Mouse (Mus musculus): ENCODE data around the gene Dmpk. TPM values are rescaled to one million over a fixed set of nuclear protein-coding genes. Genes with fewer than 3 reads are reported as not detected.

Dmpk gene
- total and polyA plus RNA-seq, 2 experiments from 2014 or later, result 5.6 to 27.8 TPM

- DNase-seq (ENCODE audit: low spot score) (no peak), ATAC-seq (no peak)
- H3K4me2 ChIP-seq (ENCODE audit: low read depth, low read length), result no peak overlapping the region
- TF ChIP-seq CTCF (IDR thresholded peaks at IDR 0.05; ENCODE audit: low read depth), result no peak
- H3K9ac ChIP-seq (replicated peaks; ENCODE audit: low read length), result no peak overlapping the region
- 85% methylated on average over 15 of the region's 15 CpGs for WGBS
- no peak overlapping the region for H3K27ac ChIP-seq
- no peaks in the 10 kb centered on the region for H3K9me3 ChIP-seq (ENCODE audit: low read length)
- H3K4me1 ChIP-seq (ENCODE audit: insufficient read depth, low read length), result no peaks in the 10 kb centered on the region
- H3K4me3 ChIP-seq (ENCODE audit: low read length), result no peak overlapping the region
- H3K27me3 ChIP-seq (ENCODE audit: insufficient read depth, low read length), result no peaks in the 10 kb centered on the region
- peaks cover 35% of the 10 kb centered on the region for H3K36me3 ChIP-seq (ENCODE audit: insufficient read depth, low read length)
These were observed 31.1 kb upstream of the Dmpk start for GRCm38 (mm10) chr7:19052345-19053135.

GRCm38 (mm10) chr7:19053136-19053532, 30.5 kb upstream of the Dmpk start:
- no peak for TF ChIP-seq CTCF (IDR thresholded peaks at IDR 0.05; ENCODE audit: low read depth)
- peaks cover 29% of the 10 kb centered on the region for H3K36me3 ChIP-seq (ENCODE audit: insufficient read depth, low read length)
- H3K4me1 ChIP-seq (ENCODE audit: insufficient read depth, low read length), result no peaks in the 10 kb centered on the region
- ATAC-seq (no peak), DNase-seq (ENCODE audit: low spot score) (no peak)
- H3K27ac ChIP-seq, result no peak overlapping the region
- no peaks in the 10 kb centered on the region for H3K9me3 ChIP-seq (ENCODE audit: low read length)
- WGBS, result 94% methylated on average over 7 of the region's 7 CpGs
- no peak overlapping the region for H3K4me3 ChIP-seq (ENCODE audit: low read length)
- H3K27me3 ChIP-seq (ENCODE audit: insufficient read depth, low read length), result no peaks in the 10 kb centered on the region
- H3K9ac ChIP-seq (replicated peaks; ENCODE audit: low read length), result no peak overlapping the region
- H3K4me2 ChIP-seq (ENCODE audit: low read depth, low read length), result no peak overlapping the region

- Histone ChIP-seq H3K4me2 (ENCODE audit: low read depth, low read length) (peak within 1 kb of the TSS; percentile 50), H3K9me3 (ENCODE audit: low read length) (no peaks in the 10 kb centered on the region), H3K4me3 (ENCODE audit: low read length) (0 out of 2 replicates have a peak within 1 kb of the TSS, but pooled peaks have one; percentile 7), H3K9ac (replicated peaks; ENCODE audit: low read length) (peak within 1 kb of the TSS; percentile 22; the same call in 1 of the 2 replicates), H3K27ac (no peak within 1 kb of the TSS), H3K4me1 (ENCODE audit: insufficient read depth, low read length) (no peaks in the 10 kb centered on the region), H3K36me3 (ENCODE audit: insufficient read depth, low read length) (peaks cover 18% of the 10 kb centered on the region), H3K27me3 (ENCODE audit: insufficient read depth, low read length) (no peaks in the 10 kb centered on the region)
- peak; percentile 83 for ATAC-seq
- 26% methylated on average over 32 of the region's 33 CpGs for WGBS
- peak; percentile 83 for TF ChIP-seq CTCF (IDR thresholded peaks at IDR 0.05; ENCODE audit: low read depth)
- peak; percentile 87 for DNase-seq (ENCODE audit: low spot score)
These were observed 29.4 kb upstream of the Dmpk start, which contains the start of gene Rsph6a for GRCm38 (mm10) chr7:19054047-19054776. TSS of gene Rsph6a (plus strand) at chr7:19054690.

- peak; percentile 43 for ATAC-seq
- H3K9ac ChIP-seq (replicated peaks; ENCODE audit: low read length), result peak overlapping the region; percentile 22; the same call in 1 of the 2 replicates
These were observed 28.9 kb upstream of the Dmpk start for GRCm38 (mm10) chr7:19054777-19055076.

GRCm38 (mm10) chr7:19055108-19055507, 28.5 kb upstream of the Dmpk start:
- H3K27ac ChIP-seq, result no peak overlapping the region
- 92% methylated on average over 8 of the region's 8 CpGs for WGBS
- H3K4me1 ChIP-seq (ENCODE audit: insufficient read depth, low read length), result no peaks in the 10 kb centered on the region
- no peak overlapping the region for H3K4me2 ChIP-seq (ENCODE audit: low read depth, low read length)
- H3K9me3 ChIP-seq (ENCODE audit: low read length), result no peaks in the 10 kb centered on the region
- DNase-seq (ENCODE audit: low spot score), result no peak
- no peaks in the 10 kb centered on the region for H3K27me3 ChIP-seq (ENCODE audit: insufficient read depth, low read length)
- no peak for TF ChIP-seq CTCF (IDR thresholded peaks at IDR 0.05; ENCODE audit: low read depth)
- H3K4me3 ChIP-seq (ENCODE audit: low read length), result no peak overlapping the region
- no peak for ATAC-seq
- no peak overlapping the region for H3K9ac ChIP-seq (replicated peaks; ENCODE audit: low read length)
- peaks cover 9% of the 10 kb centered on the region; the same call in 1 of the 2 replicates for H3K36me3 ChIP-seq (ENCODE audit: insufficient read depth, low read length)

More at GRCm38 (mm10) chr7:19054777-19055076, 28.9 kb upstream of the Dmpk start:
- H3K4me1 ChIP-seq (ENCODE audit: insufficient read depth, low read length), result no peaks in the 10 kb centered on the region
- 0 out of 2 replicates have a peak overlapping the region, but pooled peaks have one; percentile 7 for H3K4me3 ChIP-seq (ENCODE audit: low read length)
- peak overlapping the region; percentile 50 for H3K4me2 ChIP-seq (ENCODE audit: low read depth, low read length)
- WGBS, result 68% methylated on average over 9 of the region's 9 CpGs
- peaks cover 13% of the 10 kb centered on the region for H3K36me3 ChIP-seq (ENCODE audit: insufficient read depth, low read length)
- H3K27me3 ChIP-seq (ENCODE audit: insufficient read depth, low read length), result no peaks in the 10 kb centered on the region
- H3K27ac ChIP-seq, result no peak overlapping the region
- no peak for TF ChIP-seq CTCF (IDR thresholded peaks at IDR 0.05; ENCODE audit: low read depth)
- no peak for DNase-seq (ENCODE audit: low spot score)
- no peaks in the 10 kb centered on the region for H3K9me3 ChIP-seq (ENCODE audit: low read length)

- no peak for TF ChIP-seq CTCF (IDR thresholded peaks at IDR 0.05; ENCODE audit: low read depth)
- Histone ChIP-seq H3K4me1 (ENCODE audit: insufficient read depth, low read length) (no peaks in the 10 kb centered on the region), H3K27ac (no peak overlapping the region), H3K4me3 (ENCODE audit: low read length) (no peak overlapping the region), H3K9ac (replicated peaks; ENCODE audit: low read length) (no peak overlapping the region), H3K36me3 (ENCODE audit: insufficient read depth, low read length) (no peaks in the 10 kb centered on the region), H3K4me2 (ENCODE audit: low read depth, low read length) (no peak overlapping the region), H3K27me3 (ENCODE audit: insufficient read depth, low read length) (no peaks in the 10 kb centered on the region), H3K9me3 (ENCODE audit: low read length) (no peaks in the 10 kb centered on the region)
- WGBS, result 93% methylated on average over 10 of the region's 10 CpGs
- DNase-seq (ENCODE audit: low spot score) (no peak), ATAC-seq (no peak)
These were observed 26.2 kb upstream of the Dmpk start for GRCm38 (mm10) chr7:19057405-19057804.
